Mouse (Mus musculus): ENCODE measurements around the gene Gm42674. TPM values are rescaled to one million over a fixed set of nuclear protein-coding genes. Genes with fewer than 3 reads are reported as not detected.

The Gm42674 gene
- not detected in 2 replicates for polyA plus RNA-seq (2012; ENCODE audit: insufficient read depth, insufficient read length, low replicate concordance, missing spikeins)

GRCm38 (mm10) chr3:90601486-90602110 lies at the start of gene Gm42674:
TSS of gene Gm42674 (plus strand) at chr3:90601904.
- 92% methylated on average over 11 of the region's 11 CpGs for WGBS
- Histone ChIP-seq H3K4me3 (ENCODE audit: insufficient read depth, low read depth, low read length) (no peak within 1 kb of the TSS), H3K4me1 (ENCODE audit: control insufficient read depth, insufficient read depth, low read length) (peaks cover 38% of the 10 kb centered on the region), H3K27ac (ENCODE audit: insufficient read depth, low read depth, low read length) (no peak within 1 kb of the TSS)
- TF ChIP-seq POLR2A (IDR thresholded peaks at IDR 0.05; ENCODE audit: insufficient read depth, low read depth, low read length) (no peak), CTCF (IDR thresholded peaks at IDR 0.05; ENCODE audit: insufficient read depth, low read depth, low read length) (no peak)

- WGBS = 93% methylated on average over 2 of the region's 2 CpGs
- H3K4me3 ChIP-seq (ENCODE audit: insufficient read depth, low read depth, low read length) = no peak overlapping the region
- TF ChIP-seq POLR2A (IDR thresholded peaks at IDR 0.05; ENCODE audit: insufficient read depth, low read depth, low read length) = no peak
- no peak for TF ChIP-seq CTCF (IDR thresholded peaks at IDR 0.05; ENCODE audit: insufficient read depth, low read depth, low read length)
- no peak overlapping the region for H3K27ac ChIP-seq (ENCODE audit: insufficient read depth, low read depth, low read length)
- no peaks in the 10 kb centered on the region for H3K4me1 ChIP-seq (ENCODE audit: control insufficient read depth, insufficient read depth, low read length)
These were observed 49.5 kb upstream of the Gm42674 start for GRCm38 (mm10) chr3:90552231-90552630.

DNA sequence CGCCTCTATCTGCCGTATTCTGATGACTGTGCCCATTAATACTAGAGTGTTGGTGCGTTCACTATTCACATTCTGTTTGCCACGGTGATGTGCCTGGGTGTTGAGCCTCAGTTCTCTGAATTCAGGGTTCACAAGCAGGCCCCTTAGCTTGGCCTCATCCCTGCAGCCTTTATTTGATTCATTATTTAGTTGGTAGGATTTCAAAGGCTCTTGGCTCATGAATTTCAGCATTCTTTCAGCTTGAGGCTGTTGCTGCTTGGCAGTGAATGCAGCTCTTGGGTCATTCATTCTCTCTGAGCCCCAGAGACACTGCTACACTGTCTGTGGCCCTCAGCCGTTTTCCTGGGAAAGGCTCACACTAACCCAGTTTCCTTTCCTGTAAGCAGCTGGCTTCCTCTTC lies 45.8 kb upstream of the Gm42674 start:
- Histone ChIP-seq H3K27ac (ENCODE audit: insufficient read depth, low read depth, low read length) (no peak overlapping the region), H3K4me1 (ENCODE audit: control insufficient read depth, insufficient read depth, low read length) (no peaks in the 10 kb centered on the region), H3K4me3 (ENCODE audit: insufficient read depth, low read depth, low read length) (no peak overlapping the region)
- TF ChIP-seq POLR2A (IDR thresholded peaks at IDR 0.05; ENCODE audit: insufficient read depth, low read depth, low read length) (no peak), CTCF (IDR thresholded peaks at IDR 0.05; ENCODE audit: insufficient read depth, low read depth, low read length) (no peak)
- 41% methylated on average over 5 of the region's 5 CpGs for WGBS

GRCm38 (mm10) chr3:90560008-90560628 lies 41.6 kb upstream of the Gm42674 start, which contains the start of gene S100a3:
TSS of gene S100a3 (plus strand) at chr3:90560578.
- Histone ChIP-seq H3K27ac (ENCODE audit: insufficient read depth, low read depth, low read length) (no peak within 1 kb of the TSS), H3K4me3 (ENCODE audit: insufficient read depth, low read depth, low read length) (no peak within 1 kb of the TSS), H3K4me1 (ENCODE audit: control insufficient read depth, insufficient read depth, low read length) (no peaks in the 10 kb centered on the region)
- WGBS = 89% methylated on average over 6 of the region's 6 CpGs
- TF ChIP-seq POLR2A (IDR thresholded peaks at IDR 0.05; ENCODE audit: insufficient read depth, low read depth, low read length) (no peak), CTCF (IDR thresholded peaks at IDR 0.05; ENCODE audit: insufficient read depth, low read depth, low read length) (no peak)

- TF ChIP-seq POLR2A (IDR thresholded peaks at IDR 0.05; ENCODE audit: insufficient read depth, low read depth, low read length) = no peak
- TF ChIP-seq CTCF (IDR thresholded peaks at IDR 0.05; ENCODE audit: insufficient read depth, low read depth, low read length) = no peak
- WGBS = 43% methylated on average over 5 of the region's 5 CpGs
- Histone ChIP-seq H3K4me3 (ENCODE audit: insufficient read depth, low read depth, low read length) (no peak overlapping the region), H3K27ac (ENCODE audit: insufficient read depth, low read depth, low read length) (no peak overlapping the region), H3K4me1 (ENCODE audit: control insufficient read depth, insufficient read depth, low read length) (peaks cover 4% of the 10 kb centered on the region)
These were observed 27.0 kb upstream of the Gm42674 start for GRCm38 (mm10) chr3:90574691-90575090.

- Histone ChIP-seq H3K27ac (ENCODE audit: insufficient read depth, low read depth, low read length) (no peak overlapping the region), H3K4me1 (ENCODE audit: control insufficient read depth, insufficient read depth, low read length) (peaks cover 4% of the 10 kb centered on the region), H3K4me3 (ENCODE audit: insufficient read depth, low read depth, low read length) (no peak overlapping the region)
- no peak for TF ChIP-seq POLR2A (IDR thresholded peaks at IDR 0.05; ENCODE audit: insufficient read depth, low read depth, low read length)
- no peak for TF ChIP-seq CTCF (IDR thresholded peaks at IDR 0.05; ENCODE audit: insufficient read depth, low read depth, low read length)
- 93% methylated on average over 3 of the region's 3 CpGs for WGBS
These were observed 26.4 kb upstream of the Gm42674 start for GRCm38 (mm10) chr3:90575320-90575719.

GRCm38 (mm10) chr3:90576351-90577001 lies 25.2 kb upstream of the Gm42674 start:
- TF ChIP-seq POLR2A (IDR thresholded peaks at IDR 0.05; ENCODE audit: insufficient read depth, low read depth, low read length) (no peak), CTCF (IDR thresholded peaks at IDR 0.05; ENCODE audit: insufficient read depth, low read depth, low read length) (no peak)
- WGBS = 69% methylated on average over 10 of the region's 10 CpGs

DNA sequence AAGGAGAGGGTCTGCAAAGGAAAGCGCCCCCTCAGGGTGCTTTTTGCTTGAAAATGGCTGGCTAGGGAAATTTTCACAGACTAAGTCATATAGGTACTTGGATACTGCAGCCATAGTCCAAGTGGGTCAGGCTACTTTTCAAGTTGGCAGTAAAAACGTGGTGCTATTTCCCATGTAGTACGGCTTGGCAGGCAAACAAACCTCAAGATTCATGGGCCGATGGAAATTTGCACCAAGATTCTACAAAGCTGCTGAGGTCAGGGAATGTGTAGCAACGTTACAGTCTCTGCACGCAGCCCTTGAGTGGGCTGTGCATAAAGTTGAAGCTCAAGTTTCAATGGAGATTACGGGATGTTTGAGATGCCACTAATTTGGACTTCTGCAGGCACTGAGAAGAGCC lies 22.3 kb upstream of the Gm42674 start:
- 58% methylated on average over 7 of the region's 7 CpGs for WGBS
- Histone ChIP-seq H3K4me3 (ENCODE audit: insufficient read depth, low read depth, low read length) (no peak overlapping the region), H3K4me1 (ENCODE audit: control insufficient read depth, insufficient read depth, low read length) (peaks cover 7% of the 10 kb centered on the region), H3K27ac (ENCODE audit: insufficient read depth, low read depth, low read length) (no peak overlapping the region)
- no peak for TF ChIP-seq CTCF (IDR thresholded peaks at IDR 0.05; ENCODE audit: insufficient read depth, low read depth, low read length)
- no peak for TF ChIP-seq POLR2A (IDR thresholded peaks at IDR 0.05; ENCODE audit: insufficient read depth, low read depth, low read length)

More at GRCm38 (mm10) chr3:90576351-90577001, 25.2 kb upstream of the Gm42674 start:
- no peak overlapping the region for H3K27ac ChIP-seq (ENCODE audit: insufficient read depth, low read depth, low read length)
- no peak overlapping the region for H3K4me3 ChIP-seq (ENCODE audit: insufficient read depth, low read depth, low read length)
- peaks cover 4% of the 10 kb centered on the region for H3K4me1 ChIP-seq (ENCODE audit: control insufficient read depth, insufficient read depth, low read length)

DNA sequence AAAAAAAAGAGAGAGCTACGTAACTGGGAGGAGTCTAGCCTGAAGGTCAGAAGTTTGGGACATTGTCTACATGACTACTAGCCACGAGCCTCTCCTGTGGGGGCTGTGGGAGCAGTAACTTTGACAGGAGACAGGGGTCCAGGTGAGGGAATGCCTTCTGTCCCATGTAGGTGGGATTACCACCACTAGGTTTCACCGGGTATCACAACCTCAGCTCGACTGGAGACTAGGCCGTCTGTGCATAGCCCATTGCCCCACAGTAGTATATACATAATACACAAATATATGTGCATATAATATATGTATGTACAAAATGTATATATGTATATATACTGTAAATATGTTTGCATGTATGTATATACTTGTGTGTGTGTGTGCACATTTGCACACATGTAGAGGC lies 20.6 kb upstream of the Gm42674 start:
- H3K4me1 ChIP-seq (ENCODE audit: control insufficient read depth, insufficient read depth, low read length) = peaks cover 11% of the 10 kb centered on the region
- no peak overlapping the region for H3K4me3 ChIP-seq (ENCODE audit: insufficient read depth, low read depth, low read length)
- no peak overlapping the region for H3K27ac ChIP-seq (ENCODE audit: insufficient read depth, low read depth, low read length)
- TF ChIP-seq CTCF (IDR thresholded peaks at IDR 0.05; ENCODE audit: insufficient read depth, low read depth, low read length) (no peak), POLR2A (IDR thresholded peaks at IDR 0.05; ENCODE audit: insufficient read depth, low read depth, low read length) (no peak)
- WGBS = 98% methylated on average over 5 of the region's 5 CpGs
